Mouse (Mus musculus) MEL (cell line): ENCODE measurements around the gene Cd40. TPM values are rescaled to one million over a fixed set of nuclear protein-coding genes. Genes with fewer than 3 reads are reported as not detected.

Experiments used
- DNase-seq: peaks from one replicate; pipeline ENCODE4 v3.0.0; 2011; ENCODE audit warnings: low read depth, low spot score
- H3K27ac ChIP-seq: 2 replicates; pipeline ENCODE4 v1.5.1; 2012; ENCODE audit warnings: low read depth, mild to moderate bottlenecking, control low read depth, low read length, moderate library complexity; ENCODE audit not compliant: control insufficient read depth
- H3K27me3 ChIP-seq, 2 experiments: fragments of 150-350 bp in 1 of 2; sonication (generic) in 1 of 2; 2 replicates each; pipeline ENCODE4 v1.6.1; 2012; ENCODE audit warnings: low read length in 2 of 2, mild to moderate bottlenecking in 2 of 2, improper control_type of control experiment in 1 of 2, moderate library complexity in 1 of 2; ENCODE audit not compliant: insufficient read depth in 2 of 2, control insufficient read depth in 1 of 2
- H3K36me3 ChIP-seq, 2 experiments: 2 replicates each; pipeline ENCODE4 v1.6.1; 2012 to 2014; ENCODE audit warnings: low read length in 2 of 2, improper control_type of control experiment in 1 of 2, inconsistent platforms in 1 of 2, mild to moderate bottlenecking in 1 of 2; ENCODE audit not compliant: insufficient read depth in 2 of 2, control insufficient read depth in 1 of 2
- H3K4me1 ChIP-seq, 2 experiments: fragments of 150-350 bp in 1 of 2; sonication (generic) in 1 of 2; 2 replicates each; pipeline ENCODE4 v1.6.1; 2012; ENCODE audit warnings: low read length in 2 of 2, improper control_type of control experiment in 1 of 2, mild to moderate bottlenecking in 1 of 2; ENCODE audit not compliant: insufficient read depth in 2 of 2, control insufficient read depth in 1 of 2
- H3K4me3 ChIP-seq, 2 experiments: fragments of 150-350 bp in 1 of 2; sonication (generic) in 1 of 2; 2 replicates each; pipeline ENCODE4 v1.5.1; 2012; ENCODE audit warnings: low read depth in 2 of 2, low read length in 2 of 2, mild to moderate bottlenecking in 2 of 2, moderate library complexity in 2 of 2, control low read depth in 1 of 2, improper control_type of control experiment in 1 of 2; ENCODE audit not compliant: control insufficient read depth in 1 of 2, insufficient read depth in 1 of 2
- H3K79me2 ChIP-seq: 2 replicates; pipeline ENCODE4 v1.6.1; 2012; ENCODE audit warnings: mild to moderate bottlenecking, low read length, moderate library complexity; ENCODE audit not compliant: control insufficient read depth, poor library complexity, insufficient read depth
- H3K9ac ChIP-seq: 2 replicates; pipeline ENCODE4 v1.6.1; 2012; ENCODE audit warnings: low read depth, mild to moderate bottlenecking, control low read depth, low read length, moderate library complexity; ENCODE audit not compliant: control insufficient read depth, poor library complexity, severe bottlenecking
- H3K9me3 ChIP-seq: fragments of 150-350 bp; sonication (generic); replicated peaks from 2 replicates; pipeline ENCODE4 v1.6.1; 2012; ENCODE audit warnings: mild to moderate bottlenecking, low read length, improper control_type of control experiment, moderate library complexity; ENCODE audit not compliant: insufficient read depth
- BHLHE40 ChIP-seq: IDR thresholded peaks from 2 replicates; pipeline ENCODE4 v1.6.1; 2012; ENCODE audit warnings: low read depth, mild to moderate bottlenecking, inconsistent platforms, low read length, improper control_type of control experiment, borderline replicate concordance
- ELF1 ChIP-seq: IDR thresholded peaks from 2 replicates; pipeline ENCODE4 v1.6.1; 2014; ENCODE audit warnings: low read depth, mild to moderate bottlenecking, inconsistent platforms, low read length, improper control_type of control experiment, moderate library complexity
- EP300 ChIP-seq, 2 experiments: IDR thresholded peaks; 2 replicates each; pipeline ENCODE4 v1.6.1; 2011; ENCODE audit warnings: improper control_type of control experiment in 2 of 2, low read length in 2 of 2, low read depth in 1 of 2, mild to moderate bottlenecking in 1 of 2
- ETS1 ChIP-seq: IDR thresholded peaks from 2 replicates; pipeline ENCODE4 v1.6.1; 2012; ENCODE audit warnings: low read depth, mild to moderate bottlenecking, inconsistent platforms, low read length, improper control_type of control experiment, moderate library complexity
- GATA1 ChIP-seq: IDR thresholded peaks from 2 replicates; pipeline ENCODE4 v1.6.1; 2011; ENCODE audit warnings: low read depth, low read length, improper control_type of control experiment
- HCFC1 ChIP-seq: IDR thresholded peaks from 2 replicates; pipeline ENCODE4 v1.6.1; 2012; ENCODE audit warnings: low read depth, mild to moderate bottlenecking, inconsistent platforms, low read length, improper control_type of control experiment, moderate library complexity
- JUND ChIP-seq: IDR thresholded peaks from 2 replicates; pipeline ENCODE4 v1.6.1; 2011; ENCODE audit warnings: low read depth, mild to moderate bottlenecking, improper control_type of control experiment, low read length
- KAT2A ChIP-seq: conservative IDR thresholded peaks from 2 replicates; pipeline ENCODE4 v1.6.1; 2012; ENCODE audit warnings: low read depth, low read length, improper control_type of control experiment, inconsistent platforms
- MAFK ChIP-seq: IDR thresholded peaks from 2 replicates; pipeline ENCODE4 v1.6.1; 2011; ENCODE audit warnings: low read depth, mild to moderate bottlenecking, low read length, improper control_type of control experiment, borderline replicate concordance
- MAZ ChIP-seq: IDR thresholded peaks from 2 replicates; pipeline ENCODE4 v1.6.1; 2012; ENCODE audit warnings: low read depth, mild to moderate bottlenecking, inconsistent platforms, low read length, improper control_type of control experiment
- MEF2A ChIP-seq: IDR thresholded peaks from 2 replicates; pipeline ENCODE4 v1.6.1; 2014; ENCODE audit warnings: low read depth, mild to moderate bottlenecking, inconsistent platforms, low read length, improper control_type of control experiment; ENCODE audit not compliant: poor library complexity, insufficient replicate concordance, severe bottlenecking; ENCODE audit errors: extremely low read depth
- MXI1 ChIP-seq: IDR thresholded peaks from 2 replicates; pipeline ENCODE4 v1.6.1; 2011; ENCODE audit warnings: mild to moderate bottlenecking, low read depth, low read length, improper control_type of control experiment
- MYC ChIP-seq: IDR thresholded peaks from 2 replicates; pipeline ENCODE4 v1.6.1; 2011; ENCODE audit warnings: low read depth, mild to moderate bottlenecking, low read length, improper control_type of control experiment, moderate library complexity
- NRF1 ChIP-seq: IDR thresholded peaks from 2 replicates; pipeline ENCODE4 v1.6.1; 2014; ENCODE audit warnings: low read depth, mild to moderate bottlenecking, inconsistent platforms, low read length, improper control_type of control experiment, moderate library complexity; ENCODE audit not compliant: poor library complexity, insufficient read depth, severe bottlenecking
- POLR2A ChIP-seq, 2 experiments: IDR thresholded peaks; 2 replicates each; pipeline ENCODE4 v1.6.1; 2011 to 2012; ENCODE audit warnings: low read length in 2 of 2, mild to moderate bottlenecking in 2 of 2, control low read depth in 1 of 2, improper control_type of control experiment in 1 of 2, low read depth in 1 of 2, moderate library complexity in 1 of 2; ENCODE audit not compliant: control insufficient read depth in 1 of 2, insufficient read depth in 1 of 2, poor library complexity in 1 of 2
- SIN3A ChIP-seq: IDR thresholded peaks from 2 replicates; pipeline ENCODE4 v1.6.1; 2012; ENCODE audit warnings: low read length, improper control_type of control experiment, inconsistent platforms
- SMC3 ChIP-seq: IDR thresholded peaks from 2 replicates; pipeline ENCODE4 v1.6.1; 2011; ENCODE audit warnings: low read depth, low read length, improper control_type of control experiment
- TAL1 ChIP-seq: IDR thresholded peaks from 2 replicates; pipeline ENCODE4 v1.6.1; 2012; ENCODE audit warnings: mild to moderate bottlenecking, inconsistent platforms, low read length, moderate library complexity, mixed read lengths
- TBP ChIP-seq: IDR thresholded peaks from 2 replicates; pipeline ENCODE4 v1.8.0; 2011; ENCODE audit warnings: low read depth, low read length, improper control_type of control experiment
- TCF12 ChIP-seq: IDR thresholded peaks from 2 replicates; pipeline ENCODE4 v1.6.1; 2014; ENCODE audit warnings: low read depth, mild to moderate bottlenecking, inconsistent platforms, low read length, improper control_type of control experiment, moderate library complexity
- UBTF ChIP-seq: IDR thresholded peaks from 2 replicates; pipeline ENCODE4 v1.6.1; 2012; ENCODE audit warnings: low read depth, mild to moderate bottlenecking, inconsistent platforms, low read length, improper control_type of control experiment, moderate library complexity, borderline replicate concordance; ENCODE audit not compliant: insufficient read depth
- USF1 ChIP-seq: IDR thresholded peaks from 2 replicates; pipeline ENCODE4 v1.6.1; 2014; ENCODE audit warnings: low read depth, mild to moderate bottlenecking, inconsistent platforms, low read length, improper control_type of control experiment, moderate library complexity
- USF2 ChIP-seq, 2 experiments: IDR thresholded peaks; 2 replicates each; pipeline ENCODE4 v1.6.1; 2011 to 2012; ENCODE audit warnings: improper control_type of control experiment in 2 of 2, low read length in 2 of 2, borderline replicate concordance in 1 of 2, inconsistent platforms in 1 of 2, low read depth in 1 of 2, mild to moderate bottlenecking in 1 of 2; ENCODE audit not compliant: insufficient read depth in 1 of 2
- ZC3H11A ChIP-seq: IDR thresholded peaks from 2 replicates; pipeline ENCODE4 v1.6.1; 2012; ENCODE audit warnings: low read depth, mild to moderate bottlenecking, inconsistent platforms, low read length, improper control_type of control experiment
- ZMIZ1 ChIP-seq: IDR thresholded peaks from 2 replicates; pipeline ENCODE4 v1.6.1; 2012; ENCODE audit warnings: low read depth, mild to moderate bottlenecking, inconsistent platforms, low read length, improper control_type of control experiment, moderate library complexity
- polyA plus RNA-seq, 2 experiments: library from polyadenylated mRNA; stranded (reverse) in 1 of 2; unstranded in 1 of 2; fragments of >175 nt in 1 of 2; fragments of >200 nt in 1 of 2; gene quantifications; 2 replicates each; pipeline versions ENCODE4 v1.2.1 to v1.2.4; 2012; ENCODE audit warnings: low replicate concordance in 2 of 2, low read depth in 1 of 2; ENCODE audit not compliant: insufficient read length in 2 of 2, insufficient read depth in 1 of 2, missing spikeins in 1 of 2
- total RNA-seq: library from RNA; depleted of rRNA; stranded (reverse); fragments of 300-350 nt; gene quantifications from 2 replicates; pipeline ENCODE4 v1.2.3, GENCODE M21; 2012

Gene Cd40
- total and polyA plus RNA-seq, 3 experiments: 0.08 TPM; not detected in 2

DNA sequence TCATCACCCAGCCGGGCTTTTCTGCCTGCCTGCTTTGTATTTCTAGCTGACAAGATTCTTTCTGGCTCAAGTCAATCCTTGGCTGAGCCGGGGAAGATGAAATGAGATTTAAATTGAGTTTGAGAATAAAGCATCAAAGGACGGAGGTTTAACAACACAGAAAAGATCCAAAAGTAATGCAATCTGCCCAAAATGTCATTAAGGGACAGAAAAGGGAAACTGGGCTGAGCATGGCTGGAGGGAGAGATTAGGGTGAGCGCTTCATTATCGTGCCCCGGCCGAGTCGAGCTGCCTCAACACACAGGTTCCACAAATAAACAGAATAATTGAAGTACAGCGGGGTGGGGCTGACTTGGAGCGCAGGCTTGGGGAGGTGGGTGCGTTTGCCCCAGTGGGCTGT, 3.9 kb upstream of the Cd40 start:
- no peaks in the 10 kb centered on the region for H3K9me3 ChIP-seq
- peaks cover 0 to 5% of the 10 kb centered on the region in 2 experiments; a peak in 2 of 4 replicates for H3K36me3 ChIP-seq
- peaks cover 0 to 9% of the 10 kb centered on the region in 2 experiments; a peak in 1 of 4 replicates for H3K4me1 ChIP-seq
- no peaks in the 10 kb centered on the region; a peak in 1 of 4 replicates for H3K27me3 ChIP-seq
- H3K4me3 ChIP-seq: peak overlapping the region; percentile 48 to 68
- TF ChIP-seq JUND (no peak), ETS1 (peak; percentile 26; the same call in 1 of the 2 replicates), MYC (0 out of 2 replicates have a peak, but pooled peaks have one; percentile 34), TCF12 (peak; percentile 83), HCFC1 (peak; percentile 69), EP300 (IDR thresholded peaks at IDR 0.05; ENCODE audit: low read depth in 1 of 2, low read length in 2 of 2) (peak; percentile 70 to 78), NRF1 (0 out of 2 replicates have a peak, but pooled peaks have one; percentile 11), MAFK (no peak), SIN3A (peak; percentile 73; the same call in 1 of the 2 replicates), USF1 (no peak), TBP (peak; percentile 47; the same call in 1 of the 2 replicates), GATA1 (peak; percentile 76), TAL1 (peak; percentile 81), MXI1 (peak; percentile 74), SMC3 (no peak), POLR2A (IDR thresholded peaks at IDR 0.05; ENCODE audit: control insufficient read depth in 1 of 2, insufficient read depth in 1 of 2, low read depth in 1 of 2, low read length in 2 of 2, poor library complexity in 1 of 2) (peak in 1 of 2 experiments; percentile 37; a peak in 1 of 4 replicates), MAZ (peak; percentile 20; the same call in 1 of the 2 replicates)
- TF ChIP-seq, all 39 proteins: peak for 13
- peak; percentile 86 for DNase-seq
- H3K27ac ChIP-seq: peak overlapping the region; percentile 63
- H3K9ac ChIP-seq: peak overlapping the region; percentile 60
- H3K79me2 ChIP-seq: no peaks in the 10 kb centered on the region

DNA sequence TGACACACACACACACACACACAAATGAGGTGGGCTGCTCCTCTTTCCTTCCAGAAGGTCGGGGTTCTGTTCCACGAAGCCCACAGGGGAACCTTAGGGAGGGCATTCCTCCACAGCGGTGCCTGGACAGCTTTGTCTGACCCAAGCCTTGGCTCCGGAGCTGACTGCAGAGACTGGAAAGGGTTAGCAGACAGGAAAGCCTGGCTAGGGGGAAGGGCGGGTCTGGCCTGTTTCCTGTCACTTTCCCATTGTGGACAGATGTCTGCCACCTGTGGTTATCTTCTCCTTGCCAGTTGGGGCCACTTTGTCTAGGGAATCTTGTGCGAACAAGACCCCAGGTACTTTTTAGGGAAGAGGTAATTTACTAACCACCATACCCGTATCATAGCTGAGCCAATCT, 478 bp downstream of the Cd40 start:
- Histone ChIP-seq H3K27ac (no peak overlapping the region), H3K79me2 (no peaks in the 10 kb centered on the region), H3K36me3 (peaks cover 0 to under 1% of the 10 kb centered on the region in 2 experiments; a peak in 1 of 4 replicates), H3K27me3 (no peaks in the 10 kb centered on the region), H3K9me3 (no peaks in the 10 kb centered on the region), H3K4me3 (no peak overlapping the region)
- DNase-seq: no peak
- TF ChIP-seq ZMIZ1 (no peak), MEF2A (no peak), SIN3A (no peak), BHLHE40 (no peak), USF2 (IDR thresholded peaks at IDR 0.05; ENCODE audit: borderline replicate concordance in 1 of 2, insufficient read depth in 1 of 2, low read depth in 1 of 2, low read length in 2 of 2) (no peak), ZC3H11A (no peak), MYC (no peak), NRF1 (no peak), SMC3 (no peak), KAT2A (no peak), UBTF (no peak), TAL1 (no peak), EP300 (IDR thresholded peaks at IDR 0.05; ENCODE audit: low read depth in 1 of 2, low read length in 2 of 2) (no peak), ELF1 (no peak)
- TF ChIP-seq, all 39 proteins: peak for 0
- Histone ChIP-seq H3K4me1 (peaks cover 0 to 8% of the 10 kb centered on the region in 2 experiments; a peak in 1 of 4 replicates), H3K9ac (no peak overlapping the region)
